Mouse (Mus musculus) spleen, postnatal 4 days (tissue): ENCODE measurements around the gene Cdc26.

Source experiments
- DNase-seq, 2 experiments: peaks; one replicate each; pipeline ENCODE4 v3.0.0; 2022; ENCODE audit warnings: low spot score in 2 of 2

Cdc26 gene

DNA sequence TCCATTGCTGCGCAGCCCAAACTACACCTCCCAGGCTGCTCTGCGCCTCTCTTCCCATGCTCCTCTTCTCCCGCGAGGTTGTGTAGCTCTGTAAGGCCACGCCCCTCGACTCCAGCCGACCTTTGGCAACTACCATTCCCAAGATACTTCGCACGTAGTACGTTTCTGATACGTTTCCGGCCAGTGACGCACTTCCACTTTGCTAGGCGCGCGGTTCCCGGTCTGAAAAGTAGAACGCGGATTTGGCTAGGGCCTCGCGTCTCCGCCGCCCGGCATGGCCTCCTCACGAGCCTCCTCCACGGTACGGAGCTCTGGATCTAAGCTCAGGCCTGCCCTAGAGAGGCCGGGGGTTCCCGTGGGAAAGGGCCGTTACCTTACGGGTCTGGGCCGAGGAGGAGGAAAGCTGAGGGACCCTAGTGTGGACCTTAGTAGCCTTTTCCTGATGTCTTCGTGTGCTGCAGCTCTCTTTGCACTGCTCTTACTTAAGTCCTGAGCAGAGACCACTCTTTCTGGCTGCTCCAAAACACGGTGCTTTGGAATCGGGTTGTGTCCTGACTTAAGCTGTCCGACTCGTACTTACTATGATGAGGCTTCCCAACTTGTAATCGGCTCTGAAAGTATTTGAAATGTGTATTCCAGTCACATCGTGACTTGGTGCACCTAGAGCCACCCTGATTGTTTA lies at the start of gene Cdc26, which contains the start of gene Prpf4:
Gene Cdc26, minus strand, starts transcription at position 42 of the 682 bp plus-strand sequence.
Gene Prpf4, plus strand, starts transcription at position 197 of the 682 bp plus-strand sequence.
- peak; percentile 97 for DNase-seq

GRCm38 (mm10) chr4:62454995-62455394 lies 46.6 kb upstream of the Cdc26 start:
- DNase-seq: peak in 1 of 2 experiments; percentile 21

DNA sequence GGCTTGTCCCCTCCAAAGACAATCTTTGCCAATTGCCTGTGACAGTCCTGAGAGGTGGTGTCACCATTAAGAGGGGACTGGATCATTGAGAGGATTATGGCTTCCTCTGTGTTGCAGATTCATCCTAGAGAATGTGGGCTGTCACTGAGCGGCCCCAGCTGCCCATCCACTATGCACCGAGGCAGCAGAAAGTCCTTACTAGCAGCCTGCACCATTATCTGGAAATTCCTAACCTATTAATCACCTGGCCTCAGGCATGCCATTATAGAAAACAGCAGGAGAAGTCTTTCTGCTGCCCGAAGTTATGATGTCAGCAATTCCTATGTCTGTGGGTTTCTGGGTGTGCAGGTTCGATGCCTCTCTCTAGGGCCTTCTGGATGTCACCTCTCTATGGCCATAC lies 32.5 kb upstream of the Cdc26 start:
- no peak for DNase-seq

GRCm38 (mm10) chr4:62440544-62440943 lies 32.1 kb upstream of the Cdc26 start:
- DNase-seq: no peak

DNA sequence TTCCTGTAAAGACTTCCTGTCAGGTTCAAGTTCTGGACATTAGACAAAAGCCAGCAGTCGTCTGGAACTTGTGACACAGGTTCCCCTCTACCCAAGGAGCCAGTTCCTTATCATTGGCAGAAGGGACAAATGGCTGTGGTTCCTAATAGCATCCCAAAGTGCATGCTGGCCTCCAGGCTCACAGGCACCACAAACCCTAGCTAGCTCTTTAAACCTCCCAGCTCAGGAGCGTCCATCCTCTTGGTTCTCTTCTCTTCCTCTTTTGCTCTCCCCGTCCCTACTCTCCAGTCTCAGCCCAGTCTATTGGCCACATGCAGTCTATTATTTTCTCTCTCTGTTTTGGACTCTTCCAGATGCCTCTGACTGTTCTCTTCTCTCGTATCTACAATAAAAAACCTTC lies 31.4 kb upstream of the Cdc26 start:
- no peak for DNase-seq

GRCm38 (mm10) chr4:62437871-62438270 lies 29.4 kb upstream of the Cdc26 start:
- no peak for DNase-seq

DNA sequence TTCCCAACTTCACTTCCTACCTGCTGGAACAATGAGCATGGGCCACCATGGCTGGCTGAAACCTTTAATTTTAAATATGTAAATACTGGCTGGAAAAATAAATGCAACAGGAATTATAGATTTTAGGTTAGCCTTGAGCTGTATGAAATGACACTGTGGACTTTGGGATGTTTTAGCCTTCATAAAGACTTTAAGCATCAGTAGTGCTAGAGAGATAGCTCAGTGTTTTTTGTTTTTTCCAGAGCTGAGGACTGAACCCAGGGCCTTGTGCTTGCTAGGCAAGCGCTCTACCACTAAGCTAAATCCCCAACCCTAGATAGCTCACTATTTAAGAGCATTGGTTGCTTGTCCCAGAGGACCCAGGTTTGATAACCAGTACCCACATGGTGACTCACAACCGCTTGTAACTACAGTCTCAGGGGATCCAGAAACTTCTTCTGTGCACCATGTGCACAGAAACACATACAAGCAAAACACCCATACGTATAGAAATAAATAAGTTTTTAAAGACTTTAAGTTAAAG lies 28.9 kb upstream of the Cdc26 start:
- DNase-seq: no peak

DNA sequence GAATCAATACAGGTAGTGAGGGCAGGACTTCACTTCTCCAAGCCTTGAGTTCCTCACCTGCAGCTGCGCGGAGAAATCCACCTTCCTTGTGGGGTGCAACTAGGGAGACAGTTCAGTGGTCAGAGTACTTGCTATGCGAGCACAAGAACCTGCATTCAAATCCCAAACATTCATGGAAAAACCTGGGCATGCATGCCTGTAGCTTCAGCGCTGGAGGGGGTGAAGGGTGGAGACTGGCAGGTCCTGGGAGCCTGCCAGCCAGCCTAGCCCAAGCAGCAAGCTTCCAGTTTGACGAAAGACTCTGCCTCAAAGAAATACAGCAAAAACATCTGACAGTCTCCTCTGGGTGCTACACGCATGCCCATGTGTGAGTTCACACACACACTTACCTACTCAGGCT lies 26.6 kb upstream of the Cdc26 start, which contains the start of gene Rnf183:
Gene Rnf183, minus strand, starts transcription at position 172 of the 400 bp plus-strand sequence.
- no peak for DNase-seq

- DNase-seq: no peak
Observed at GRCm38 (mm10) chr4:62433939-62434870, 25.8 kb upstream of the Cdc26 start.

- DNase-seq: peak in 1 of 2 experiments; percentile 32
Observed at GRCm38 (mm10) chr4:62431522-62431921, 23.1 kb upstream of the Cdc26 start.

DNA sequence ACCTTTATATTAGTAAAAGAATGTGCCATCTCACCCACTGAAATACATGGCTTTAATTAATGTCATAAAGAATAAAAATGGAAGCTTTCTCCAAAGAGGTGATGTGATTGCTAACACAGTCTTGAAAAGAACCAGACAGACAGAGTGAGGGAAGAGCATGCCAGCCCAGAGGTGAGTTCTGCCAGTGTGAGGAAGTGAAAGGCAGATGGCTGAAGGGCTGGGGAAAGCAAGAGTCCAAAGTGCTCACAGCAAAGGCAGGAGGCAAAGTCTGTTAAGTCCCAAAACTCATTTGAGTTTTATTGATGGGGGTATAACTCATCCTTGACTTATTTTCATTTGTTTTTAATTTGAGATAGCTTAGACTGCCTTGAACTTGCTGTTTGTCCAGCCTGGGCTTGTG lies 22.2 kb upstream of the Cdc26 start:
- DNase-seq: no peak

GRCm38 (mm10) chr4:62429616-62430015 lies 21.2 kb upstream of the Cdc26 start:
- DNase-seq: no peak

GRCm38 (mm10) chr4:62427978-62428758 lies 19.7 kb upstream of the Cdc26 start:
- no peak for DNase-seq

DNA sequence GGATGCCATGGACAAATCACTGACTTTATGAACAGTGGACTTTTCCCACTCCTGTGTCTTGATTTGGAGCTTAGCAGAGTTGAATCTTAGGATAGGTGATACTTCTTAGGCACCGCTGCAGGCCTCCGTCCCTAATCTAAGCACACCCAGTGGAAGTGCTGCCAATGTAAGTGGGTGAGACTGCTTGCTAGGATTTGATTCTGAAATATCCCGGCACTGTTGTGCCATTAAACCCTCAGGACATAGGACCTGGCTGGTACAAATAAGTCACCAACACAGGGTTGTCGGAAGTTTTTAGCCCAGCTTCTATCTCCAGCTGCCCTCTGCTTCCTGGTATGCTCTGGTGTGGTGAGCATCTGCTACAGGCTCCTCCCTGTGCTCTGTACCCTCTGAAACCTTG lies 17.4 kb upstream of the Cdc26 start:
- DNase-seq: no peak

DNA sequence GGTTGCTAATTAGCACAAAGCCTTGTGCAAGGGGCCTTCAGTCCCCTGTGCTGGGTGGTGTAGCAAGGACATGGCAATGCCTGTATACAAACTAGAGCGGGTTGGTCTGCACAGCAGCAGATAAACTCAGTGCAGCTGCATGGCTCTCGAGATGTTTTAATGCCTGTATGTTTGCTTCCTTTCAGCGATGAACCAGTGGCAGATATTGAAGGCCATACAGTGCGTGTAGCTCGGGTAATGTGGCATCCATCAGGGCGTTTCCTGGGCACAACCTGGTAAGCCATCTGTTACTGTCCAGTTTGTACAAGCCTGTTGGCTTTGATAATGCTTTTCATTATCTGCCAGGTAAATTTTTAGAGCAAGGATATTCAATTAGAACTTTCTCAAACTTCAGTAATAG lies 10.6 kb upstream of the Cdc26 start:
- DNase-seq: no peak

- DNase-seq: no peak
Observed at GRCm38 (mm10) chr4:62418448-62418847, 10.0 kb upstream of the Cdc26 start.

GRCm38 (mm10) chr4:62411606-62412005 lies 3.2 kb upstream of the Cdc26 start:
- no peak for DNase-seq

- no peak for DNase-seq
Observed at GRCm38 (mm10) chr4:62410325-62410724, 1.9 kb upstream of the Cdc26 start.

- no peak for DNase-seq
Observed at GRCm38 (mm10) chr4:62409615-62410014, 1.2 kb upstream of the Cdc26 start.

GRCm38 (mm10) chr4:62407730-62408582 lies 486 bp downstream of the Cdc26 start:
- DNase-seq: peak; percentile 59 to 80

DNA sequence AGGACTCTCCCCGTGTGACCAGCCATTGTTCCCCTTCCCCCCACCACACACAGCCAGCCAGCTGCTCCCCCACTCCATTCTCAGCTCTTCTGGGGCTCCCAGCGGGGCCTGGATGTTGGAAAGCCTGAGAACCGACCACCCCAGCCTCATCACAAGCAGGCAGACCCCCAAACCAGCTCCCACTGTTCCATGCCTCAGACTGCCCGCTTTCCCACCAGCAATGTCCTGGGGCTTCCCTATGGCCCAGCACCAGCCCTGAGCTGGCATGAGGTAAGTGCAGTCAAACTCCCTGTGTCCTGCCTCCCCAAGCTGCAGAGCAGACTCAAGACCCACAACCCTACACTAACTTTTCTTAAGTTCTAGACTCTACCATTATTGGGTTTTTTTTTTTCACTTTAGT lies 2.3 kb downstream of the Cdc26 start:
- no peak for DNase-seq
